Mouse (Mus musculus) neutrophil, adult 5-6 weeks (primary cell): Measurements from ENCODE around the gene Tmem37. TPM values are rescaled to one million over a fixed set of nuclear protein-coding genes. Genes with fewer than 3 reads are reported as not detected.

Source experiments
- ATAC-seq: fragments of 151-379, 151-347 bp; 2 replicates; pipeline ENCODE4 v1.8.0; 2017; ENCODE audit warnings: mild to moderate bottlenecking, moderate TSS enrichment; ENCODE audit not compliant: insufficient number of reproducible peaks, poor library complexity, low FRiP score, severe bottlenecking; ENCODE audit errors: extremely low read depth
- total RNA-seq: library from RNA; stranded (forward); fragments of 200-1000 nt; gene quantifications from 2 replicates; pipeline ENCODE4 v1.2.3, GENCODE M21; 2017

The Tmem37 gene
- total RNA-seq, 1 experiment from 2014 or later, result not detected

DNA sequence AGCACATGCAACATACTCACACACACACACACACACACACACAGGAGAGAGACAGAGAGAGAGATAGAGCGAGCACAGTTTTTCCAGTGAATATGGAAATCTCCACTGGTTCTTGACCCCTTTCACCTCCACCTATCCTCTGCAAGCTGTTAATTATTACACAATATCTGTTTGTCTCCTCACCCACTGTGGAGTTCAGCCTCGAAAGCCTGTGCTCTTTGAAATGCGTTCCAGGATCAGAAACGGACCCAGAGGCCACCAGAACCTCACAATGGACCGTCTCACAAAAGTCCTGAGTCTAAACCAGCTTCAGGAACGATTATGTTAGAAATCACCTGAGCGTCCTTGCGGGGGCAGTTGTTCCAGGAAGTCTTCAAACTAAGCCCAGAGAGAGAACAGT is 7.7 kb downstream of the Tmem37 start:
- no peak for ATAC-seq

DNA sequence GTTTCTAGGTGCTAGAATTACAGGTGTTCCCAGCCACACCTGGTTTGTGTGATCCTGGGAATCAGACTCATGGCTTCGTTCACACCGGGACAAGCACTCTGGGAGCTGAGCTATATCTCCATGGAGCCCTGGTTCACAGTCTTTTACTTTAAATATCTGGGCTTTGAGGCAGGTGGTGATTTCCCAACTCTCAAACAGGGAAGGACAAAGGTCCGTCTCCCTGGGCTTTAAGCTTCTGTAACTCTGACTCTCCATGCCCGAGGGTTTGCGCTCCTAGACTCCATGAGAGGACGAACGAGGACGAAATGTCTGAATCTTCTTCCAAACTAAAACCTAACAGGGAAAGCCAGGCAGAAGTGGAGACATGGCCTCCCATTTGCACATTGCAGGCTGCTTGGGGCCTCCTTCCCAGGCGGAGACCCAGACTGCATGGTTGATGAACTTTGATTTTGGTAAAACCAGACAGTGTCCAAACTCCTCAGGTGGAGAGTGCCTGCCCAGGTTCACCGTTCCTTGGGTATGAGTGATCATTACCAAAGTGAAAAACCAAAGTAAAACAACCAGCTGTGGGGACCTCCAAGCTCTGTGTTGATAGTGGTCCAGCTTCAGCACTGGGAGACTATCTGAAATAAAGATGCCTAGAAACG is 9.7 kb downstream of the Tmem37 start:
- no peak for ATAC-seq

DNA sequence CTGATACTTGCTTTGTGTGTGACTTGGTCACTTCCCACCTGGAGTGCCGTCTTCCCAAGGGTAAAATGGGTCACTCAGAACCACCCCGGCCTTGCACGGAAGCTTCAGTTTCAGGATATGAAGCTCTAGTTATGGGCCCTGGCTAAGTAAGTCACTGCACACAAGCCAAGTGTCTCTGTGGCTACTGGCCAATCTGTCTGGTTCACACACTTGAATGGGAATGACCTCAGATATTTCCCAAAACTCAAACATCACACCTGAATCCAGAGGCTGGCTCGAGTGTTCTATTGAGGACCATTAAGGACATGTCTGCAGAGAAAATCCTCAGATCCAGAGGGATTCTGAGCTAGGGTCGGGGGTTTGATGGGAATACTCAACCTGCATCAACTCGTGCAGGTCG is 11.6 kb downstream of the Tmem37 start:
- no peak for ATAC-seq

DNA sequence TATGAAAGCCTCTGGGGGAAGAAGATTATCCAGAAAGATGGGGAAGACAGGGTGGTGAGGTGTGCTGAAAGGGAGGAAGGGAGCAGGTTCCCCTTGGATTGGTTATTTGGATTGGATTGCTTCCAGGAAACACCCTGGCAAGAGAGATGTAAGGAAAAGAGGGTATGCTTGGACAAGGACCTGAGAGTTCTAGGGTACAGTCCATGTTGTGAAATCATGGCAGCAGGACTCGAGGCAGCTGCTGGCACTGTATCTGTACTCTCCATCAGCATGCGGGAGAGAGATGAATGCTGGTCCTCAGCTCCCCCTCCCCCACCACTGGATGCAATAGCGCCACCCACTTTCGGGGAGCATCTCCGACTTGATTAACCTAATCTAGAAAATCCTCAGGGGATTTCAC is 13.2 kb downstream of the Tmem37 start:
- no peak for ATAC-seq

DNA sequence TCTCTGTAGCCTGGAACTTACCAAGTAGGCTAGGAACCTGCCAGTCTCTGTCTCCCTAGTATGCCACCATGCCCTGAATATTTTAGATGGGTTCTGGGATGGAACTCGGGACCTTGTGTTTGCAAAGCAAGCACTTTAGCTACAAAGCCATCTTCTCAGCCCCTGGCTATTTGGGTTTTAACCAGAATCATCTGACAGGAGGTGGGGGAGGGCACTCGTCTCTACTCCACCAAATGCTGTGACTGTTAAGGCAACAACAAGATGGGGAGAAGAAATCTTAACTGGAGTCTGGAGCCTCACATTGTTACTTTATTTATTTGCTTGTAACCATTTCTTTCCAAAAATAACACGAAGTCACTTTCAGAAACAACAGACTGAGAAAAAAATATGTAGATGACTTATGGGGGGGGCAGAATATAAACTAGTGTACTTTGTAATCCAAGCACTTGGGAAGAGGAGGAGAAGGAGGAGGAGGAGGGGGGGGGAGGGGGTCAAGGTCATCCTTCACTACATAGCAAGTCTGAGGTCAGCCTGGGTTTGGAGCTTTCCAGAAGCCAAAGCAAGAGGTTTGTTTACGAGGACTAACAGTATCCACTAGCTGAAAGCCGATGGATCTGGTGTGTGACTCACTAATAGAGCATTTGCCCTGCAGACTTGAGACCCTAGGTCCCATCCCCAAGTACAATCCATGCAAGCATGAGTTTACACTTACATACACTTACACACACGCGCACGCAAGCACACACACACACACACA is 16.0 kb downstream of the Tmem37 start:
- ATAC-seq, result no peak

DNA sequence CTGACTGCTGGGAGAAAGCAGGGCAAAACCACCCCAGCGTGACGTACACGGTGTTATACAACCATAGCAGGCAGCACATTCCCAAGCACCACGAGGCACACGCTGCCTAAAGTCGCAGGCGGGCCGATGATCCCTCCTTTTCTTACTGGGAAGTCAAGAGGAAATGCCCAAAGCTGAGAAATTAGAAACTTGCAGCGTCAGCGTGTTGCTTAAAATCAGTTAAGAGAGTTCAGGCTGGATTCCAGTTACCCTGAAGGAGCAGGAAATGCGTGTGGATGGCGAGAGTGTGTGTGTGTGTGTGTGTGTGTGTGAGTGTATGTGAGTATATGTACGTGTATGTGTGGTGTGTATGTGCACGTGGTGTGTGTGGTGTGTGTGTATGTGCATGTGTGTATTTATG is 16.8 kb downstream of the Tmem37 start:
- no peak for ATAC-seq

DNA sequence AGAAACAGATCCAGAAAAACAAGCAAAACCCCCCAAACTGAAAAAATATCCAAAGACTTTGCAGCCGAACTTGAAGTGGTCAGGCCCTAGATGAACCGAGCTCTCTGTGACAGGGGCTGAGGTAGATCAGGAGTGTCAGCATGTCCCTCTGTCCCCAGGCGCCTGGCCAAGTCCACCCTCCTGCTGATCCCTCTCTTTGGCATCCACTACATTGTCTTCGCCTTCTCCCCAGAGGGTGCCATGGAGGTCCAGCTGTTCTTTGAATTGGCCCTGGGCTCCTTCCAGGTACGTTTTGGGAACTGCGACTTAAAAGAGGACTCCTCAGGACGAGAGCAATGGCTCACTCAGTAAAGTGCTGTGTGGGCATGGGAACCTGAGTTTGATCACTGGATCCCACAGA is 17.6 kb downstream of the Tmem37 start:
- no peak for ATAC-seq

DNA sequence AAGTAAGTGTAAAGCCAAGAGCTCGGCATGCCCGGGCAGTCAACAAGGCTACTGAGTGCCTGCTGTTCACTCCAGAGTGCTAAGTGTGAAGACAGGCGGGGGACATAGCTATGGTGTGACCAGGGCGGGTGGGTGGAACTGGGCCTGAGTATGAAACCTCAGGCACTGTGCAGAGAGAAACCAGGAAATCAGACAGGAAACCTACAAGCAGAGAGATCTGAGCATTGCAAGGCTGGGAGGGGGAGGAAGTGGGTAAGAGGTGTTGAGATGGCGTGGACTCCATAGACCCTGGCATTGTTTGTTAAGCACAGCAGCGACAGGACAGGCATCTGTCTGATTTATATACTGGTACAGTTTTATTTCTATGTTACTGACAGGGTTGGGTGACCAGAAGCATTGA is 18.4 kb downstream of the Tmem37 start:
- peak; percentile 61 for ATAC-seq

DNA sequence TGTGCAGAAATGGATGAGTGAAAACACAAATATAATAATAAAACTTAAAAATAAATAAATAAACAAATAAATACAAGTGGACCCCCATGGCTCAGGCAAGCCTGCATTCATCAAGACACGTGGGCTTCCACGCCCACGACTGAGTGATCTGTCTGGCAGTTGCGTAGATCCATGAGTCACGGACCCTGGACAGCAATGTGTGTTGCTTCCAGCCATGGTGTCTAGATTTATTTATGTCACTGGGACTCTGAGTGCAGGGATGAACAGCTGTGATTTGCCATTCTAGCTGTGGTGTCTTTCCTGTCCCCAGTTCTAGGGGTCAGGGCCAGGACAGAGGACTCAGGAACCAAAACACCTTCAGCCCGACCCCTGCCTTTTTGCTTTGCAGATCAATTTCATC is 18.9 kb downstream of the Tmem37 start:
- no peak for ATAC-seq

DNA sequence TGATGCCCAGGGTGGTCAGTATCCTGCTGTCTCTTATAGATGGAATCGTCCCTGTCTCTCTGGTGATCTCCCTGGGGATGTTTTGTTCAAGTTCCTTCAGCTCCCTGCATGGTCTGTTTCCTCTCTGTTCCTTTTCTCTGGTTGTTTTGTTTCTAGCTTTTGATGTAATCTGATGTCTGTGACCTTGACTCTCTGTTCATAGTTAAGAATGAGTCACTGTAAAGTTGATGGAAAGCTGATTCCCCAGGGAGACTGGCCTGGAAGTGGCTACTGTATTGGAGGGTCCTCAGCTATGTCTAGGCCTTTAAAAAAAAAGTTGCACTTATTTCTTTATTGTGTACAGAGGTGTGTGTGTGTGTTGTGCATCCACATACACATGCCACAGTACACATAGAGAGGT is 22.8 kb downstream of the Tmem37 start:
- ATAC-seq, result no peak

DNA sequence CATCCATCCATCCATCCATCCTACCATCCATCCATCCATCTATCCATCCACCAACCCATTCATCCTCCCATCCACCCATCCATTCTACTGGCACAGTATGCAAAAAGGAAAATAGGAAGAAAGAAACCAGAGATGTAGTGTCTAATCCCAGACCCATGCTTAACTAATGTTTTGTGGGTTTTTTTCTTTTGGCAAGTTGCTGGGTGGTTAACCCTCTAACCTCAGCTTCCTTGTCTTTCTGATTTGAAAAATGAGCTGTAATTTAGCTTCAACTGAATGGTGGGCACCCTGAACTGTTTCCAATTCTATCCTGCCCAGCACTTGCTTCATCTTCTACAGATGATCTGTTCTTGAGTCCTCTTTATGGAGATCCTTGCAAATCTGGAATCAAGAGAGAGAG is 26.5 kb downstream of the Tmem37 start:
- no peak for ATAC-seq

DNA sequence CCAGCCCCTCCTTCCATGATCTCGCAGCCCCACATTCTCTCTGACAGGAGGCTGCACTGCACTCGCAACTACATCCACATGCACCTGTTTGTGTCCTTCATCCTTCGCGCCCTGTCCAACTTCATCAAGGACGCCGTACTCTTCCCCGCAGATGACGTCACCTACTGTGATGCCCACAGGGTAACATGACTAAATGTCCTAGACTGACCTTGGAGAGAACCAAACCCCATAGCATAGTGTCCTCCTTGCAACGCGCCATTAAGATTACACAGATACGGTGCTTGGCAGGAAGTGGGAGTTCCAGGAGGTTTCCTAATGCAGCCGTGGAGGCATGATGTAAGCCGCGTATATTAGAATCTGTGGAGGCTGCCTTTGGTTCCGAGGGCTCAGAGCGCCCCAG is 29.3 kb downstream of the Tmem37 start:
- ATAC-seq, result no peak

DNA sequence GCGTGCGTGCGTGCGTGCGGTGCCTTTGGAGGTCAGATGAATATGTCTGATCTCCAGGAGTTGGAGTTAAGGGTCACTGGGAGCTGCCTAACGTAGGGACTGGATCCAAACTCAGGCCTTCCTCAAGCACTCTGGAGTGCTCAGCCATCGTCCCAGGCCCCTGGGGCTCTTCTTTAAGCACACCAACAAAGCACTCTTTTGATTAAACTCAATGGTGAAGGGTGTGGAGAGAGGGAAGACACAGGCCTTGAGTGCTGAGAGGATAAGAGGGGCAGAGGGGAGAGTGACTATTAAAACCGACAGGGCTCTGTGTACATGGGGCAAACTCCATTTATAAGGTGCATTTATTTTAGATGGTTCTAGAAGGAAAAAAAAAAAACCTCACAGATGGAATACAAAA is 31.5 kb downstream of the Tmem37 start:
- no peak for ATAC-seq

DNA sequence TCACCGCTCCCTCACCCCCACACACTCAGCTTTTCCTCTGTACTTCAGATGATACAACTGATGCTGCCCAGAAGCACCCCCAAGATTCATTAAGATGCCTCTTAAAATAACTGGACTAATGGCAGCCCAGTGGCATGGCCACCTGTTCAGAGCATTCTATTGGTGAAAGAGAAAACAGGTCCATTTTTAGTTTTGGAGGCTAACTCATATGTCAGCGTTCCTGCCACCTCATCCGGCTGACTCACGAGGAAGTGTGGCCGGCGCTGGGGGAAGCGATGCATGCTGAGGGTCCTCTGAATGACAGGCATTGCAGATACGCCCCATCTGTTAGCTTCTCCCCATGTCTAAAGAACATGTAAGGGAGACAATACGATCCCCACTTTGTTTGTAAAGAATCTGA is 35.3 kb downstream of the Tmem37 start:
- no peak for ATAC-seq

DNA sequence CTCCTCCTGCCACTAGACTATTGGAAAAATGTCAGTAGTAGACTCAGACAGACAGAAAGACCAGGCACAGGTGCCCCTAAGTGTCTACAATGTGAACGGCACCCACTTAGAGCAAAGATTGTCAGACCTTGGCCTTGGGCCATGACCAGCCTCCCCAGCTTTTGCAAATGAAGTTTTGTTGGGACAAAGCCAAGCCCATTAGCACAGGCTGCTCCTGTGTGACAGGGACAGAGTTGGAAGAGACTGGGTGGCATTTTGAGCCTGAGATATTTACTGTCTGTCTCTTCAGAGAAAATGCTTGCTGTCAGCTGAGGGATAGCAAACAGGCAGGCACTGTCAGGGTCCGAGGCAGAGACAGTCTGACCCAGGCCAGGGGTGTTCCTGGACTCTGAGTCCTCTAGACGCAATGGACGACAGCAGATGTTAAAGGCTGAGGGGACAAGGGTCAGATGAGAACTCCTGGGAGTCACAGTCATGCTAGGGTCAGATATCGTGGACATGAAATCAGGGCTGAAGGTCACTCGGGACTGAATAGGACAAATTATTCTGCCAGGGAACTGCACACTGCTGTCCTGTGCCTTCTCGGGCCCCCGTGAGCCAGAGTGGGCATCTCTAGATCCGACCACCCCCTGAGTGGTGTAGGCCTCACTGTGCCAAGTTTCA is 36.7 kb downstream of the Tmem37 start:
- ATAC-seq, result no peak

DNA sequence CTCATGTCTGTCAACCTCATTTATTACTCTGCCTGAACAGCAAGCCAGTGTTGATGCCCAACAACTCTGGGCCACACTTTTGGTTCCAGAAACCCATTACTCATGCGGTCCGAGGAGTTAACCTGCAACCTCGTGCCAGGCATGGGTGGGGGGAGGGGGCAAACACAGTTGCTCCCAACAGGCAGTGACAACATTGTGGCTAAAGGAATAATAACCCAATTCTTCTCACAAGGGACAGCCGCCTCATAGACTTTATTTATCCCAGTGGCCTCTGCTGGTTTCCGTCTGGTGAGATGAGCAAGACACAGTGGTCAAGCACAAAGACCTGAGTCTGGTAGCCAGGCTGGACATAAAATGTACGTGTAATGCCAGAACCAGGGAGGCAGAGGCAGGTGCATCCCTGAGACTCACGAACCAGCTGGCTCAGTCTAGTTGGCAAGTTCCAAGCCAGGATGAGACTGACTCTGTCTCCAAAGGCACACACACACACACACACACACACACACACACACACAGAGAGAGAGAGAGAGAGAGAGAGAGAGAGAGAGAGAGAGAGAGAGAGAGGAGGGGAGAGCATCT is 38.3 kb downstream of the Tmem37 start:
- no peak for ATAC-seq

DNA sequence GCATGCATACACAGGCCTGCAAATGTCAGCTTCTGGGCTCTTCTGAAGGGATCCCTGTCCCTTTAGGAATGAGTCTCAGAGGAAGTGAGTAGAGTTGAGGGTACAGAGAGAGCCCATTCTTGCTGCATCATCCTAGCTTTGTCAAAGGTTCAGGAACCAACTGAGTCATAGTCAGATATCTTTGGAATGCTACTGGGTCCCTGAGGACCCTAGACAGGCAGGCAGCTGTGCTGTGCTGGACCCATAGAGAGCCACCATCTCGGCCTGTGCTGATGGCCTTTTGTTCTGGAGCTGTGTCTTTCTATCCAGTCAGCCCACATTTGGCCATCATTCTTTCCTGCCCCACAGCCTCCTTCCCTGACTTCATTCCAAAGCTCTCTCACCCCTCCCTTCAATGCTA is 39.1 kb downstream of the Tmem37 start:
- no peak for ATAC-seq

DNA sequence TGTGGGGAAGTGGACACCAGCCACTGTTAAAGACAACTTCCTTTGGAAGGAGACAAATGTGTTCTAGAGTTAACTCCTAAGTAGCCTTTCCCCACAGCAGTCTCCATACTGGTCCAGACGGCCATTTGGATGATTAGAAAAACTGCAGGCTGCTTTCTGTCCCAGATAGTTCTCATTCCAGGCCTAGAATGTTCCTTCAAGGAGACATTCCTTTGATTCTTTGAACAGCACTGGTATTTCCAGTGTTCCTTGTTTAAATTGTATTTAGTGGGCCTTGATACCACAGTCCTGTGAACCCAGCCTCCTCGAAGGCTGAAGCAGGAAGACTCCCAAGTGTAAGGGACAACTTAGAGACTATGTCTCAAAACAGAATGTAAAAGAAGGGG is 40.4 kb downstream of the Tmem37 start:
- ATAC-seq, result no peak

DNA sequence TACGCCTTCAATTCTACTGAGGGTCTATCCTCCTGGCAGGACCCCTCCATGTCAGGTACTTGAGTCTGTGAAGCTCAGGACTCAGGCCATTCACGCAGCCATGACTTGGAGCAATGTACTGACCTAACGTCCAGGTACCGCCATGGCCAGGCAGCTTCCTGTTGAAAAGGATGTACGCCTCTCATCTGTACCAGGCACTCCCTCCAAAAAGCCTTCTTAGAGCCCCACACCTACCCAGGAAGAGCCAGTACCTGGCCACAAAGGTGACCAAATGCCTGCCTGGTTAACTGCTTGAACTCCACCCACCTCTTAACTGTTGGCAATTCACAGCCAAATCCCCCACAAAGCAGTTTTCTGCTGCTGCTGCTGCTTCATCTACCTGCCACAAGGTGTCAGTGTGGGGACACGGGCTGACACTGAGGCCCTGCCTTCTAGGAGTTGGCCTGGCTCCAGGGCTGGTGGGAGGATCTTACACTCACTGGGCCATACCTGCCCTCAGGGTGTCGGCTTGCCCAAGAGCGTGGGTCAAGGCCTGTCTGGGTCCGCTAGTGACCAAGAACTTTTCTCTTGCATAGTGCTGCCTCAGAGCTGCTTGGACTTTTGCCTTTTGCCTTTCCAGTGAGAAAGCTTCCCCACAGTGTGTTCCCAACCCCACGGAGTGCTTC is 40.9 kb downstream of the Tmem37 start:
- ATAC-seq, result peak; percentile 57; the same call in 1 of the 2 replicates

DNA sequence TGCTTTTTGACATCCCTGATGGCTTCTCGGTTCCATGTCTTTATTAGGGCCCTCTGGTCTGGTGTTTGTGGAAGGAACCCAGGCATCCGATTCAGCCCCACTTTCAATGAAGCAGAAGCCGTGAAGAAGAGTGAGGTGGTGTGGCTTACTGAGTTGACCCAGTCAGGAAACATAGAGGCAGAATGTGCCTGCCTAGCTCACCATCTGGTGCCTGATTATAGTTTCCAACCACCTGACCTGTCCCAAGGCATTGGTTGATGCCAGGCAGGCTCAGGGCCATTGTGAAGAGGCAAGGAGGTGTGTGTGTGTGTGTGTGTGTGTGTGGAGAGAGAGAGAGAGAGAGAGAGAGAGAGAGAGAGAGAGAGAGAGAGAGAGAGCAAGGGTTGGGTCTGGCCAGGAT is 43.4 kb downstream of the Tmem37 start:
- no peak for ATAC-seq
